Mouse (Mus musculus): ENCODE results near the gene Lrch4.
"Not testable (repeated sequence)": the region's sequence is repeated elsewhere in the genome, so short reads cannot be mapped to it uniquely, and the experiment has no call there.

Lrch4 gene

GRCm38 (mm10) chr5:137613076-137613475, 15.8 kb upstream of the Lrch4 start:
- ATAC-seq (ENCODE audit: low TSS enrichment), result no peak

GRCm38 (mm10) chr5:137613550-137613949, 15.4 kb upstream of the Lrch4 start, which contains the start of gene Pcolce:
Gene Pcolce, minus strand, starts transcription at chr5:137613784.
- ATAC-seq (ENCODE audit: low TSS enrichment), result no peak

- not testable (repeated sequence) for ATAC-seq (ENCODE audit: low TSS enrichment)
Measured at GRCm38 (mm10) chr5:137614921-137615320, 14.0 kb upstream of the Lrch4 start.

GRCm38 (mm10) chr5:137615347-137615746, 13.6 kb upstream of the Lrch4 start:
- ATAC-seq (ENCODE audit: low TSS enrichment), result no peak

GRCm38 (mm10) chr5:137623937-137624530, 4.9 kb upstream of the Lrch4 start:
- no peak for ATAC-seq (ENCODE audit: low TSS enrichment)

GRCm38 (mm10) chr5:137627991-137628390, 930 bp upstream of the Lrch4 start:
- ATAC-seq (ENCODE audit: low TSS enrichment), result no peak

- ATAC-seq (ENCODE audit: low TSS enrichment), result no peak
Measured at GRCm38 (mm10) chr5:137629306-137629721, 393 bp downstream of the Lrch4 start.

- no peak for ATAC-seq (ENCODE audit: low TSS enrichment)
Measured at GRCm38 (mm10) chr5:137629906-137630545, 1.1 kb downstream of the Lrch4 start.

GRCm38 (mm10) chr5:137630602-137631001, 1.7 kb downstream of the Lrch4 start:
- no peak for ATAC-seq (ENCODE audit: low TSS enrichment)

- ATAC-seq (ENCODE audit: low TSS enrichment), result no peak
Measured at GRCm38 (mm10) chr5:137631171-137631570, 2.2 kb downstream of the Lrch4 start.

- no peak for ATAC-seq (ENCODE audit: low TSS enrichment)
Measured at GRCm38 (mm10) chr5:137631591-137631990, 2.7 kb downstream of the Lrch4 start.

GRCm38 (mm10) chr5:137633397-137634084, 4.6 kb downstream of the Lrch4 start:
- ATAC-seq (ENCODE audit: low TSS enrichment), result no peak

- no peak for ATAC-seq (ENCODE audit: low TSS enrichment)
Measured at GRCm38 (mm10) chr5:137639472-137639871, 10.6 kb downstream of the Lrch4 start.

- ATAC-seq (ENCODE audit: low TSS enrichment), result no peak
Measured at GRCm38 (mm10) chr5:137641054-137641453, 12.1 kb downstream of the Lrch4 start, which contains the start of gene Sap25. Gene Sap25, plus strand, starts transcription at chr5:137641334.

- ATAC-seq (ENCODE audit: low TSS enrichment), result no peak
Measured at GRCm38 (mm10) chr5:137642886-137643285, 14.0 kb downstream of the Lrch4 start.

- no peak for ATAC-seq (ENCODE audit: low TSS enrichment)
Measured at GRCm38 (mm10) chr5:137644484-137644883, 15.6 kb downstream of the Lrch4 start.

- ATAC-seq (ENCODE audit: low TSS enrichment), result no peak
Measured at GRCm38 (mm10) chr5:137645091-137645651, 16.2 kb downstream of the Lrch4 start.

- no peak for ATAC-seq (ENCODE audit: low TSS enrichment)
Measured at GRCm38 (mm10) chr5:137645652-137646091, 16.8 kb downstream of the Lrch4 start, which contains the start of gene Irs3. Gene Irs3, minus strand, starts transcription at chr5:137645714.

- no peak; the same call in 1 of the 2 replicates for ATAC-seq (ENCODE audit: low TSS enrichment)
Measured at GRCm38 (mm10) chr5:137647827-137648601, 19.1 kb downstream of the Lrch4 start.

- ATAC-seq (ENCODE audit: low TSS enrichment), result no peak
Measured at GRCm38 (mm10) chr5:137649251-137649650, 20.3 kb downstream of the Lrch4 start.
